Mouse (Mus musculus) ES-E14 (cell line): Measurements from ENCODE around the gene Ecel1.

ENCODE experiments used
- MAFK ChIP-seq: IDR thresholded peaks from 2 replicates; pipeline ENCODE4 v1.6.1; 2014; ENCODE audit warnings: mild to moderate bottlenecking, low read depth, low read length, inconsistent platforms; ENCODE audit not compliant: insufficient read depth
- ZC3H11A ChIP-seq: IDR thresholded peaks from 2 replicates; pipeline ENCODE4 v1.6.1; 2012; ENCODE audit warnings: low read depth, mild to moderate bottlenecking, inconsistent platforms, low read length, borderline replicate concordance

DNA sequence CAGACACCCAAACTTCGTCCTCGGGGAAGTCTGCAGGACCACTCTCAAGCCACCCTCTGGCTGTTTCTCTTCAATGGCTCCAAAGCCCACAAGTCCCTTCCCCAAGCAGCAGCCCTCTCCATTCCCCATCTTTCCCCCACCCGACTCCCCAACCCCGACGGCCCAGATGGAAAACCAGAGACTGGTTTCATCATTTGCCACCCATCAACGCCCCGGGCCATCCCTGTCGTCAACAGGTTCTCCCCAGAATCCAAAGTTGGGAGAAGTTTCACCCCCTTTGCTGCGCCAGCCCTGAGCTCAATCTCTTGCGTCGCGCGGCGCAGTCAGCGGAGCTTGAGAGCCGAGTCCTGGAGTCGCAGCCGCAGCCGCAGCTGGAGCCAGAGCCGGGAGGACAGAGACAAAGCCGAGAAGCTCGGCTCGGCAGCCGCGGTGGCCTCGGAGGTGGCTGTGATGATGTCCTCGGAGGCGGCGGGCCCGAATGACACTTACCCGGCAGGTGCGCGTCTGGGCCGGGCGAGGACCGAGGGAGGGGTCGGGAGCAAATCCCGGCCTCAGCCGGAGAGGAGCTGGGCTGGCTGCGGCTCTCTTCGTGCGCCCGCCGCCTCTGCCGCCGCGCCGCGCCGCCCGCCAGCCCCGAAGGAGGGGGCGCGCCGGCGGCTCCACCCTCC is 656 bp downstream of the Ecel1 start:
- no peak for TF ChIP-seq ZC3H11A
- no peak for TF ChIP-seq MAFK
